Mouse (Mus musculus): ENCODE measurements around the gene Pnpo. TPM values are rescaled to one million over a fixed set of nuclear protein-coding genes. Genes with fewer than 3 reads are reported as not detected.

Gene Pnpo
- total RNA-seq (2012; rRNA removed): 24.0 and 27.7 TPM in 2 replicates

GRCm38 (mm10) chr11:96943746-96944304 is at the start of gene Pnpo:
Gene Pnpo, minus strand, starts transcription at chr11:96943986.
- Histone ChIP-seq H3K4me3 (ENCODE audit: insufficient read depth in 1 of 2, low read depth in 1 of 2, low read length in 2 of 2, poor library complexity in 1 of 2, severe bottlenecking in 1 of 2) (peak within 1 kb of the TSS; percentile 71 to 95), H3K27ac (ENCODE audit: insufficient read depth, low read depth, low read length, poor library complexity, severe bottlenecking) (peak within 1 kb of the TSS; percentile 14; the same call in 1 of the 2 replicates), H3K4me1 (ENCODE audit: control insufficient read depth in 2 of 2, insufficient read depth in 2 of 2, low read length in 2 of 2, poor library complexity in 1 of 2) (peaks cover 0 to 5% of the 10 kb centered on the region in 2 experiments; a peak in 1 of 4 replicates), H3K9me3 (ENCODE audit: control insufficient read depth, insufficient read depth, low read depth, low read length) (no peaks in the 10 kb centered on the region), H3K36me3 (ENCODE audit: control insufficient read depth, insufficient read depth, low read length, poor library complexity, severe bottlenecking) (no peaks in the 10 kb centered on the region), H3K9ac (ENCODE audit: insufficient read depth, low read depth, low read length, poor library complexity, severe bottlenecking) (peak within 1 kb of the TSS; percentile 71)
- in situ Hi-C loops (cut with MboI; ENCODE audit: low sequenced_read_pairs in 2 of 2, unreplicated experiment in 2 of 2): no loop called here
- TF ChIP-seq CHD2 (IDR thresholded peaks at IDR 0.05; ENCODE audit: low read depth, low read length) (peak; percentile 87), MAFK (IDR thresholded peaks at IDR 0.05; ENCODE audit: insufficient read depth, low read depth, low read length) (no peak), ZC3H11A (IDR thresholded peaks at IDR 0.05; ENCODE audit: borderline replicate concordance, low read depth, low read length) (no peak), HCFC1 (IDR thresholded peaks at IDR 0.05; ENCODE audit: borderline replicate concordance, insufficient read depth, low read length) (no peak), ZNF384 (IDR thresholded peaks at IDR 0.05; ENCODE audit: low read depth, low read length) (no peak)
- peak; percentile 94 for DNase-seq (ENCODE audit: low read depth, low spot score)

- DNase-seq (ENCODE audit: low read depth, low spot score): no peak
- Histone ChIP-seq H3K4me1 (ENCODE audit: control insufficient read depth in 2 of 2, insufficient read depth in 2 of 2, low read length in 2 of 2, poor library complexity in 1 of 2) (peaks cover 4 to 24% of the 10 kb centered on the region in 2 experiments; a peak in 3 of 4 replicates), H3K27ac (ENCODE audit: insufficient read depth, low read depth, low read length, poor library complexity, severe bottlenecking) (no peak overlapping the region), H3K4me3 (ENCODE audit: insufficient read depth in 1 of 2, low read depth in 1 of 2, low read length in 2 of 2, poor library complexity in 1 of 2, severe bottlenecking in 1 of 2) (no peak overlapping the region), H3K9me3 (ENCODE audit: control insufficient read depth, insufficient read depth, low read depth, low read length) (no peaks in the 10 kb centered on the region), H3K36me3 (ENCODE audit: control insufficient read depth, insufficient read depth, low read length, poor library complexity, severe bottlenecking) (no peaks in the 10 kb centered on the region), H3K9ac (ENCODE audit: insufficient read depth, low read depth, low read length, poor library complexity, severe bottlenecking) (no peak overlapping the region)
- TF ChIP-seq MAFK (IDR thresholded peaks at IDR 0.05; ENCODE audit: insufficient read depth, low read depth, low read length) (no peak), CHD2 (IDR thresholded peaks at IDR 0.05; ENCODE audit: low read depth, low read length) (no peak), ZNF384 (IDR thresholded peaks at IDR 0.05; ENCODE audit: low read depth, low read length) (no peak), ZC3H11A (IDR thresholded peaks at IDR 0.05; ENCODE audit: borderline replicate concordance, low read depth, low read length) (no peak), HCFC1 (IDR thresholded peaks at IDR 0.05; ENCODE audit: borderline replicate concordance, insufficient read depth, low read length) (no peak)
- in situ Hi-C loops (cut with MboI; ENCODE audit: low sequenced_read_pairs in 2 of 2, unreplicated experiment in 2 of 2): no loop called here
Measured at GRCm38 (mm10) chr11:96992722-96993311, 49.0 kb upstream of the Pnpo start.

- Histone ChIP-seq H3K9ac (ENCODE audit: insufficient read depth, low read depth, low read length, poor library complexity, severe bottlenecking) (no peak overlapping the region), H3K9me3 (ENCODE audit: control insufficient read depth, insufficient read depth, low read depth, low read length) (no peaks in the 10 kb centered on the region), H3K4me1 (ENCODE audit: control insufficient read depth in 2 of 2, insufficient read depth in 2 of 2, low read length in 2 of 2, poor library complexity in 1 of 2) (peaks cover 0 to 28% of the 10 kb centered on the region in 2 experiments; a peak in 2 of 4 replicates), H3K36me3 (ENCODE audit: control insufficient read depth, insufficient read depth, low read length, poor library complexity, severe bottlenecking) (no peaks in the 10 kb centered on the region), H3K27ac (ENCODE audit: insufficient read depth, low read depth, low read length, poor library complexity, severe bottlenecking) (no peak overlapping the region), H3K4me3 (ENCODE audit: insufficient read depth in 1 of 2, low read depth in 1 of 2, low read length in 2 of 2, poor library complexity in 1 of 2, severe bottlenecking in 1 of 2) (no peak overlapping the region)
- TF ChIP-seq ZNF384 (IDR thresholded peaks at IDR 0.05; ENCODE audit: low read depth, low read length) (no peak), ZC3H11A (IDR thresholded peaks at IDR 0.05; ENCODE audit: borderline replicate concordance, low read depth, low read length) (no peak), HCFC1 (IDR thresholded peaks at IDR 0.05; ENCODE audit: borderline replicate concordance, insufficient read depth, low read length) (no peak), MAFK (IDR thresholded peaks at IDR 0.05; ENCODE audit: insufficient read depth, low read depth, low read length) (no peak), CHD2 (IDR thresholded peaks at IDR 0.05; ENCODE audit: low read depth, low read length) (no peak)
- in situ Hi-C loops (cut with MboI; ENCODE audit: low sequenced_read_pairs in 2 of 2, unreplicated experiment in 2 of 2): no loop called here
- DNase-seq (ENCODE audit: low read depth, low spot score): no peak
Measured at GRCm38 (mm10) chr11:96991501-96991900, 47.7 kb upstream of the Pnpo start.

GRCm38 (mm10) chr11:96987873-96988655 is 44.3 kb upstream of the Pnpo start:
- Histone ChIP-seq H3K27ac (ENCODE audit: insufficient read depth, low read depth, low read length, poor library complexity, severe bottlenecking) (peak overlapping the region; percentile 1; the same call in 1 of the 2 replicates), H3K4me3 (ENCODE audit: insufficient read depth in 1 of 2, low read depth in 1 of 2, low read length in 2 of 2, poor library complexity in 1 of 2, severe bottlenecking in 1 of 2) (peak overlapping the region; percentile 38 to 56), H3K36me3 (ENCODE audit: control insufficient read depth, insufficient read depth, low read length, poor library complexity, severe bottlenecking) (no peaks in the 10 kb centered on the region), H3K4me1 (ENCODE audit: control insufficient read depth in 2 of 2, insufficient read depth in 2 of 2, low read length in 2 of 2, poor library complexity in 1 of 2) (peaks cover 0 to 20% of the 10 kb centered on the region in 2 experiments; a peak in 2 of 4 replicates), H3K9ac (ENCODE audit: insufficient read depth, low read depth, low read length, poor library complexity, severe bottlenecking) (peak overlapping the region; percentile 42), H3K9me3 (ENCODE audit: control insufficient read depth, insufficient read depth, low read depth, low read length) (no peaks in the 10 kb centered on the region)
- no peak for TF ChIP-seq CHD2 (IDR thresholded peaks at IDR 0.05; ENCODE audit: low read depth, low read length)
- peak; percentile 37; the same call in 1 of the 2 replicates for TF ChIP-seq MAFK (IDR thresholded peaks at IDR 0.05; ENCODE audit: insufficient read depth, low read depth, low read length)
- DNase-seq (ENCODE audit: low read depth, low spot score): no peak
- in situ Hi-C loops (cut with MboI; ENCODE audit: low sequenced_read_pairs in 2 of 2, unreplicated experiment in 2 of 2): no loop called here

Measured in ES-E14 (cell line).